Mouse (Mus musculus) left cerebral cortex, adult 11 months (tissue): ENCODE measurements around the gene Slc25a27.

Source experiments
- DNase-seq: peaks from one replicate; pipeline ENCODE4 v3.0.0; 2022; ENCODE audit warnings: low spot score

The Slc25a27 gene

GRCm38 (mm10) chr17:43666576-43667289 is at the start of gene Slc25a27:
Gene Slc25a27 (minus strand): TSS chr17:43667214.
- peak; percentile 82 for DNase-seq

GRCm38 (mm10) chr17:43716601-43717000 is 49.6 kb upstream of the Slc25a27 start:
- DNase-seq = no peak

- DNase-seq = no peak
Measured at GRCm38 (mm10) chr17:43714191-43714590, 47.2 kb upstream of the Slc25a27 start.

- DNase-seq = no peak
Measured at GRCm38 (mm10) chr17:43711557-43712352, 44.7 kb upstream of the Slc25a27 start.

- no peak for DNase-seq
Measured at GRCm38 (mm10) chr17:43707254-43707653, 40.2 kb upstream of the Slc25a27 start.

- DNase-seq = no peak
Measured at GRCm38 (mm10) chr17:43706749-43707148, 39.7 kb upstream of the Slc25a27 start.

GRCm38 (mm10) chr17:43704216-43704930 is 37.4 kb upstream of the Slc25a27 start:
- DNase-seq = no peak

- peak; percentile 17 for DNase-seq
Measured at GRCm38 (mm10) chr17:43701060-43701459, 34.0 kb upstream of the Slc25a27 start.

GRCm38 (mm10) chr17:43698997-43699649 is 32.1 kb upstream of the Slc25a27 start:
- peak; percentile 50 for DNase-seq

- DNase-seq = no peak
Measured at GRCm38 (mm10) chr17:43689591-43689990, 22.6 kb upstream of the Slc25a27 start.

GRCm38 (mm10) chr17:43684638-43685037 is 17.6 kb upstream of the Slc25a27 start:
- no peak for DNase-seq

- DNase-seq = no peak
Measured at GRCm38 (mm10) chr17:43684086-43684485, 17.1 kb upstream of the Slc25a27 start.

- DNase-seq = no peak
Measured at GRCm38 (mm10) chr17:43677317-43677716, 10.3 kb upstream of the Slc25a27 start.

- no peak for DNase-seq
Measured at GRCm38 (mm10) chr17:43676241-43676640, 9.2 kb upstream of the Slc25a27 start.

- DNase-seq = no peak
Measured at GRCm38 (mm10) chr17:43675228-43675627, 8.2 kb upstream of the Slc25a27 start.

GRCm38 (mm10) chr17:43671907-43672306 is 4.9 kb upstream of the Slc25a27 start:
- no peak for DNase-seq

- DNase-seq = no peak
Measured at GRCm38 (mm10) chr17:43669145-43669695, 2.2 kb upstream of the Slc25a27 start.

GRCm38 (mm10) chr17:43667290-43667843 is 353 bp upstream of the Slc25a27 start, which contains the start of gene Cyp39a1:
Gene Cyp39a1 (plus strand): TSS chr17:43667425.
- no peak for DNase-seq

- DNase-seq = no peak
Measured at GRCm38 (mm10) chr17:43651314-43652046, 15.5 kb downstream of the Slc25a27 start.

- no peak for DNase-seq
Measured at GRCm38 (mm10) chr17:43649641-43650436, 17.2 kb downstream of the Slc25a27 start.
